Mouse (Mus musculus) forebrain, embryonic 13.5 days (tissue): ENCODE measurements around the gene Kctd2. TPM values are rescaled to one million over a fixed set of nuclear protein-coding genes. Genes with fewer than 3 reads are reported as not detected.
A peak's percentile ranks its signal among the peaks of the same experiment; 100 is the strongest.
"Not testable (repeated sequence)": the region's sequence is repeated elsewhere in the genome, so short reads cannot be mapped to it uniquely, and the experiment has no call there.

Source experiments
- ATAC-seq: fragments of 200-750 bp; cut with Nextera tagmentation; 2 replicates; pipeline ENCODE4 v1.8.0; 2017
- H3K27ac ChIP-seq: fragments of 300-500 bp; sonication (generic); 2 replicates; pipeline ENCODE4 v1.5.1; 2015; ENCODE audit warnings: inconsistent platforms, mild to moderate bottlenecking, moderate library complexity
- H3K27me3 ChIP-seq: fragments of 300-500 bp; sonication (generic); 2 replicates; pipeline ENCODE4 v1.6.1; 2015; ENCODE audit warnings: mild to moderate bottlenecking, inconsistent platforms
- H3K36me3 ChIP-seq: fragments of 300-500 bp; sonication (generic); 2 replicates; pipeline ENCODE4 v1.6.1; 2015; ENCODE audit warnings: mild to moderate bottlenecking, inconsistent platforms; ENCODE audit not compliant: poor library complexity, severe bottlenecking
- H3K4me1 ChIP-seq: fragments of 300-500 bp; sonication (generic); 2 replicates; pipeline ENCODE4 v1.6.1; 2015; ENCODE audit warnings: inconsistent platforms
- H3K4me2 ChIP-seq: fragments of 300-500 bp; sonication (generic); 2 replicates; pipeline ENCODE4 v1.6.1; 2015; ENCODE audit warnings: inconsistent platforms, mild to moderate bottlenecking, moderate library complexity
- H3K4me3 ChIP-seq: fragments of 300-500 bp; sonication (generic); 2 replicates; pipeline ENCODE4 v1.5.1; 2015; ENCODE audit warnings: mild to moderate bottlenecking, inconsistent platforms
- H3K9ac ChIP-seq: fragments of 300-500 bp; sonication (generic); 2 replicates; pipeline ENCODE4 v1.6.1; 2015; ENCODE audit warnings: mild to moderate bottlenecking, inconsistent platforms
- H3K9me3 ChIP-seq: fragments of 300-500 bp; sonication (generic); replicated peaks from 2 replicates; pipeline ENCODE4 v1.6.1; 2016; ENCODE audit warnings: inconsistent platforms
- WGBS: fragments of 180-500 bp; shearing (Covaris S2); methylation state at CpG from one replicate; pipeline ENCODE4 v1.1.7; 2015; 5-methylcytosine and 5-hydroxymethylcytosine counted together
- polyA plus RNA-seq: library from polyadenylated mRNA; unstranded; fragments of >200 nt; fragmentation: Nextera tagmentation; extraction: Ambion mirVana; gene quantifications from 2 replicates; pipeline ENCODE4 v1.2.1, GENCODE M21; 2015

The Kctd2 gene
- polyA plus RNA-seq, 1 experiment from 2014 or later, result 9.9 TPM

DNA sequence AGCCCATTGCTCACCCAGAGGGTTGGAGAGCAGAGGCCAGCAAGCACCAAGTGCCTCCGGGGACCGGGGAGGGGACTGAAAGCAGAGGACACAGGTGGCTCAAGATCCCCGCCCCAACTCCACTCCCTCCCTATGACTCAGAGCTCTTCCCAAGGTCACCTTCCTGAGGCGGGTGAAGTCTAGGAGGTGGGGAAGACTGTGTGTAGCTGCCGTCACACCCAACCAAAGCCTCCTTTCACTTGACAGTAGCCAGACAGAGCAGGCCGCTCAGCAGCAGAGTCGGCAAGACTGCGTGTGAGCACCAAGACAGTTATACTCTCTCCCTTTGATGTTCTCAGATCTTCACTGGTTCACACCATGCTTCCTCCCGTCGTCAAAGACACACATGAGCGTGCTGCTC is 43.5 kb downstream of the Kctd2 start:
- no peak for ATAC-seq
- Histone ChIP-seq H3K27ac (no peak overlapping the region), H3K27me3 (0 out of 2 replicates have a peak, but pooled peaks cover 3% of the 10 kb centered on the region), H3K4me2 (no peak overlapping the region), H3K4me1 (peaks cover 6% of the 10 kb centered on the region), H3K36me3 (no peaks in the 10 kb centered on the region), H3K9me3 (no peaks in the 10 kb centered on the region), H3K9ac (no peak overlapping the region), H3K4me3 (no peak overlapping the region)
- WGBS, result 83% methylated on average over 11 of the region's 11 CpGs

DNA sequence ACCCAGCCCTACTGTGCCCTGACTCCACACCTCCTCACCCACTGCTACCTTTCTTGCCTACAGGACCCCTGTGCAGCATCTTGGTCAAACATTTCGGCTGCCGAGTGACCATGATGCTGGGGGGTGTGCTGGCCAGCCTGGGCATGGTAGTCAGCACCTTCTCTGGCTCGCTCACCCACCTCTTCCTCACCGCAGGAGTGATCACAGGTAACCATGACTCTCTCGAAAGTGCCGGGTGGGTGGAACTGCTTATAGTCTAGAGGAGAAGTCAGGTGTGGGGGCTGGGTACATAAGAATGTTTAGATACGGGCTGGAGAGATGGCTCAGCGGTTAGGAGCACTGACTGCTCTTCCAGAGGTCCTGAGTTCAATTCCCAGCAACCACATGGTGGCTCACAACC is 44.9 kb downstream of the Kctd2 start:
- ATAC-seq, result no peak
- Histone ChIP-seq H3K9ac (no peak overlapping the region), H3K4me1 (peaks cover 6% of the 10 kb centered on the region), H3K27me3 (0 out of 2 replicates have a peak, but pooled peaks cover 3% of the 10 kb centered on the region), H3K27ac (no peak overlapping the region), H3K4me3 (no peak overlapping the region), H3K36me3 (no peaks in the 10 kb centered on the region), H3K4me2 (no peak overlapping the region), H3K9me3 (no peaks in the 10 kb centered on the region)
- WGBS, result 87% methylated on average over 8 of the region's 8 CpGs

DNA sequence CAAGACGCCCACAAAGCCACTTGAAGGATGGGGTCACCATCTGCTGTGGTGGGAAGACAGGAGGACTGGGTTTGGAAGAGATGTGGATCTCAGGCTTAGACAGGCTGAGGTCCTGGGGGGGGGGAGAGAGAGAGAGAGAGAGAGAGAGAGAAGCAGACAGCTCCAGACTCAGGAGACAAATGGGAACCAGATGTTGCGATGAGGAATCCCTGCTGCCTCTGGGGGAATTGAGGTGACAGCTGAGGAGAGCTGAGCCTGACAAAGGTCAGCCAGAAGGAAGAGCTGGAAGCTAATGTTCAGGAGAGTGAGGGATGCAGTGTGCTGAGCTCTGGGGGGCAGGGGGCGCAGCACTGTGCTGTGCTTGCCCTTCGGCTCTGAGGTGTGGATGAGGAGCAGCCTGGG is 47.3 kb downstream of the Kctd2 start:
- Histone ChIP-seq H3K36me3 (no peaks in the 10 kb centered on the region), H3K9ac (no peak overlapping the region), H3K4me1 (peaks cover 5% of the 10 kb centered on the region), H3K4me2 (no peak overlapping the region), H3K27ac (no peak overlapping the region), H3K27me3 (0 out of 2 replicates have a peak, but pooled peaks cover 3% of the 10 kb centered on the region), H3K9me3 (no peaks in the 10 kb centered on the region), H3K4me3 (no peak overlapping the region)
- ATAC-seq, result no peak
- 70% methylated on average over 4 of the region's 4 CpGs for whole genome bisulfite sequencing

DNA sequence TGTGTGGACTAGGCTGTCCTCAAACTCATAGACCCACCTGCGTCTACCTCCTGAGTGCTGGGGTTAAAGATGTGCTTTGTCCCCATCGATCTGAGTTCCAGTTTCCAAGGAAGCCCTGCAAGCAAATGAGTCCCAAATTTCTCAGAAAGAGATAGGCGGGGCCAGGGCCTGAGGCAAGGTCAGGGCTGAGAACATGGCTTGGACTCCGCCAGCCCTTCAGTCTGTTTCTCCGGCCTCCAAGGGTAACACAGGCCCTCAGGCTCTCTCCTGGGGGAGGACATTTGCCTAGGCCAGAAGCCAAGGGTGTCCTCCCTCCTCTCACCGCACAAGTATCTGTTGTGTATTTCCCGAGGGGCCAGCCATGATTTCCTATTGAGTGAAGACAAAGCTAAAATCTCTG is 52.3 kb downstream of the Kctd2 start:
- Histone ChIP-seq H3K36me3 (no peaks in the 10 kb centered on the region), H3K4me1 (peaks cover 30% of the 10 kb centered on the region)

DNA sequence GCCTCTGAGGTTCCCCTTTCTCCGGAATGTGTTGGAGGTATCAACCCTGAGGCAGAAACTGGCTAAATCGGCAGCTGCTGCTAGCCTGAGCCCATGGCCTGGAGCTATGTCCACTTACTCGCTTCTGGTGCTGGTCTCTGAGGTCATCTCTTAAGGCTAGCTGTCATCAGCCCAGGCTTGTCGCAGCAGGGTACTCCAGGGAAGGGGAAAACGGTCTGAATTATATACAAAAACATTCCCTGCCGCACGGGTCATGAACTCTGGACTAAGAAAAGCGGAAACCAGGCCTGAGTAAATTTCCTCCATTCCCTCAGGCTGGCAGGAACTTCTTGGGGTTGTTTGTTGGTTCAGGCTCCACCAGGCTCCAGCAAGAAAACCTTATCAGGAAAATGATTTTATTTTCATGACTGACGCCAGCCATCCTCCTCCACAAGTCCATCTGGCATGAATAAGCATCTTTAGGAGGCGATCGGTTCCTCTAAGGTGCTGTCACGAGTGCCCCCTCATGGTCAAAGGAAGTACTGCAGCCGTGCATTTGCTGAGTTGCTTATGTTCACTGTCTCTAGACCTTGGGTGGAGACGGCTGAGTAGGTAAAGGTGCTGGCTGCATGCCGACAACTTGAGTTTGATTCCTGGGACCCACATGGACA is 53.8 kb downstream of the Kctd2 start:
- Histone ChIP-seq H3K4me3 (no peak overlapping the region), H3K4me2 (peak overlapping the region; percentile 32), H3K4me1 (peaks cover 33% of the 10 kb centered on the region), H3K9me3 (no peaks in the 10 kb centered on the region), H3K36me3 (no peaks in the 10 kb centered on the region; the same call in 1 of the 2 replicates), H3K9ac (no peak overlapping the region), H3K27me3 (no peaks in the 10 kb centered on the region), H3K27ac (peak overlapping the region; percentile 54; the same call in 1 of the 2 replicates)
- WGBS, result 26% methylated on average over 15 of the region's 15 CpGs
- ATAC-seq, result 0 out of 2 replicates have a peak, but pooled peaks have one; percentile 9

More for the DNA sequence above, 52.3 kb downstream of the Kctd2 start:
- ATAC-seq, result no peak
- H3K4me3 ChIP-seq, result no peak overlapping the region
- H3K9ac ChIP-seq, result no peak overlapping the region; the same call in 1 of the 2 replicates
- H3K27ac ChIP-seq, result no peak overlapping the region
- no peaks in the 10 kb centered on the region for H3K27me3 ChIP-seq
- H3K4me2 ChIP-seq, result no peak overlapping the region
- WGBS, result 88% methylated on average over 7 of the region's 7 CpGs
- H3K9me3 ChIP-seq, result no peaks in the 10 kb centered on the region

DNA sequence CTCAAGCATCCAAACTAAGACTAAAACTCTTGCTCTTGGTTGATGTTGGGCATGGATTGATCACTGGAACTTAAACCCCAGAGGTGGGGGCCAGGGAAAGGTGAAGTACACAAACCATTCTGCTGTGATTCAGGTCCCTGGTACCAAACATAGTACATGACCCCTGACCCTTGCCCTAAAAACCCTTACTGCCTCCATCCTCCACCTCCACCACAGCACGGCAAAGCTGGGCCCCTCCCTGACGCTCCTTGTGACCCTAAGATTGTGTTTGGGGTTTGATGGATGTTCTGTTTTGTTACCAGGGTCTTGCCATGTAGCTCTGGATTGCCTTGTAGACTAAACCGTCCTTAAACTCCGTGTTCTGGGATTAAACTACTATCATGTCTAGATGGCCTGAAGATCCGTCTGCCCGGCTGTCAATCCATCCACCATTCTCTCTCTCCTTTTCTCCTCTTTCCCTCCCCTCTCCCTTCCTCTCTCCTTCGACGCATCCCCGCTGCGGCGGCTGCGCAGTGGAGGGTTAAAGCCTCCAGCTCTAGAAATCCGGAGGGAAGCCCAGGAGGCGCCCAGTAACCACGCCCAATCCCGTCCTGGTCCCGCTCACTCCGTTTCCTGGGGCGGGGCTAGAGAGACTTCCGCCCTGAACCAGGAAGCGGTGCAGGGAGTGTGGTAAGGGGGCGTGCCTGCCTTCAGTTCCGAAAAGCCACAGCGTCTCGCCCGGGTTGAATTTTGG is 55.3 kb downstream of the Kctd2 start, which contains the start of gene Armc7:
Gene Armc7 (plus strand): TSS at position 643 of the 733 bp plus-strand sequence.
- under 1% methylated on average over 26 of the region's 26 CpGs for WGBS
- Histone ChIP-seq H3K9ac (peak within 1 kb of the TSS; percentile 82), H3K4me3 (peak within 1 kb of the TSS; percentile 83), H3K36me3 (no peaks in the 10 kb centered on the region; the same call in 1 of the 2 replicates), H3K4me2 (peak within 1 kb of the TSS; percentile 95), H3K27me3 (no peaks in the 10 kb centered on the region), H3K4me1 (peaks cover 33% of the 10 kb centered on the region), H3K9me3 (no peaks in the 10 kb centered on the region), H3K27ac (peak within 1 kb of the TSS; percentile 79)
- peak; percentile 98 for ATAC-seq

DNA sequence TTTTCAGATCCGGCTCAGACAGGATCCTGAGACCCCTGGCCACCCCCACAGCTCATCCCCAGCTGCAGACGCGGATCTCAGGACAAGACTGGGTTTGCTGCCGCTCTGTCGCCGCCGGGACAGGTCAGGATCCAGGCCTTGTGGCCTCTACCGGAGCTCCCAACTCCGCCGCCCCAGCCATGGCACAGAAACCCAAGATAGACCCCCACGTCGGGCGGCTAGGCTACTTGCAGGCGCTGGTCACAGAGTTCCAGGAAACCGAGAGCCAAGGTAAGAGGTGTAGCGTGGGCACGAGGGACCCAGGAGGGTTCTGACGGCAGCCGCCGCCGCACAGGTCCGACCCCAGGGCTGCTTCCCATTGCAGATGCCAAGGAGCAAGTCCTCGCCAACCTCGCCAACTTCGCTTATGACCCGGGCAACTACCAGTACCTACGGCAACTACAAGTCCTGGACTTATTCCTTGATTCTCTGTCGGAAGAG is 55.9 kb downstream of the Kctd2 start:
- Histone ChIP-seq H3K4me2 (peak overlapping the region; percentile 95), H3K4me1 (peaks cover 33% of the 10 kb centered on the region), H3K27ac (no peak overlapping the region), H3K27me3 (no peaks in the 10 kb centered on the region), H3K9ac (peak overlapping the region; percentile 82), H3K9me3 (no peaks in the 10 kb centered on the region), H3K4me3 (peak overlapping the region; percentile 83), H3K36me3 (no peaks in the 10 kb centered on the region; the same call in 1 of the 2 replicates)
- 4% methylated on average over 28 of the region's 28 CpGs for WGBS
- ATAC-seq, result peak; percentile 34; the same call in 1 of the 2 replicates

DNA sequence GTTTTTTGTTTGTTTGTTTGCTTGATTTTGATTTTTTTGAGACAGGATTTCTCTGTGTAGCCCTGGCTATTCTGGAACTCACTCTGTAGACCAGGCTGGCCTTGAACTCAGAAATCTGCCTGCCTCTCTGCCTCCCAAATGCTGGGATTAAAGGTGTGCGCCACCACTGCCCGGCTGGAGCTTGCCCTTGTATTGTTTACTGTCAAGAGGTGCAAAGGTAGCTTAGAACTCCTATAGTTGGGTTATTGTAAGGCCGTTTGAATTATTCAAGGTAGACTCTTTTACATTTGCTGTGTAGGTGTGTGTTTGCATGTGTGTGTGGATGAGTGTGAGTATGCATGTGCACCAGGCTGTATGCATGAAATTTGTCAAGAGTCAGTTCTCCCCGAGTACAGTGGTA is 56.7 kb downstream of the Kctd2 start:
- 0 out of 2 replicates have a peak overlapping the region, but pooled peaks have one; percentile 82 for H3K9ac ChIP-seq

DNA sequence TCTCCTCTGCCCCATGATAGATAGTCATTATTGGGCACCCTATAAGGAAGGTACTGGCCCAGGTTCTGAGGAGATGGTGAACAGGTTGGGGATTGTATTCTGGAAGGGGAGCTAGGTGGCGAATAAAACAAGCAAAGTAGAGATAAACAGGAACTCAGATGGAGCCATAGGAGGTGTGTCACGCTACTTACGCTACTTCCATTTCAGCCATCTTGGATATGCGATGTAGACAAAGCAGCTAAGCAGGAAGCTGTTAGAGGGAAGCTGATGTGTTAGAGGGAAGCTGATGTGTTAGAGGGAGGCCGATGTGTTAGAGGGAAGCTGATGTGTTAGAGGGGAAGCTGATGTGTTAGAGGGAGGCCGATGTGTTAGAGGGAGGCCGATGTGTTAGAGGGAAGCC is 57.5 kb downstream of the Kctd2 start:
- H3K4me2 ChIP-seq, result peak overlapping the region; percentile 95; the same call in 1 of the 2 replicates
- 0 out of 2 replicates have a peak overlapping the region, but pooled peaks have one; percentile 48 for H3K9ac ChIP-seq
- not testable (repeated sequence) for H3K27ac ChIP-seq, H3K27me3 ChIP-seq, H3K36me3 ChIP-seq, H3K9me3 ChIP-seq, ATAC-seq
- H3K4me1 ChIP-seq, result peaks cover 33% of the 10 kb centered on the region
- peak overlapping the region; percentile 83; the same call in 1 of the 2 replicates for H3K4me3 ChIP-seq
- 92% methylated on average over 7 of the region's 7 CpGs for WGBS

More for the DNA sequence above, 56.7 kb downstream of the Kctd2 start:
- H3K9me3 ChIP-seq, H3K27ac ChIP-seq, H3K36me3 ChIP-seq, ATAC-seq, H3K27me3 ChIP-seq: not testable (repeated sequence)
- Histone ChIP-seq H3K4me3 (peak overlapping the region; percentile 83; the same call in 1 of the 2 replicates), H3K4me2 (peak overlapping the region; percentile 95), H3K4me1 (peaks cover 33% of the 10 kb centered on the region)
- 83% methylated on average over 4 of the region's 4 CpGs for WGBS

DNA sequence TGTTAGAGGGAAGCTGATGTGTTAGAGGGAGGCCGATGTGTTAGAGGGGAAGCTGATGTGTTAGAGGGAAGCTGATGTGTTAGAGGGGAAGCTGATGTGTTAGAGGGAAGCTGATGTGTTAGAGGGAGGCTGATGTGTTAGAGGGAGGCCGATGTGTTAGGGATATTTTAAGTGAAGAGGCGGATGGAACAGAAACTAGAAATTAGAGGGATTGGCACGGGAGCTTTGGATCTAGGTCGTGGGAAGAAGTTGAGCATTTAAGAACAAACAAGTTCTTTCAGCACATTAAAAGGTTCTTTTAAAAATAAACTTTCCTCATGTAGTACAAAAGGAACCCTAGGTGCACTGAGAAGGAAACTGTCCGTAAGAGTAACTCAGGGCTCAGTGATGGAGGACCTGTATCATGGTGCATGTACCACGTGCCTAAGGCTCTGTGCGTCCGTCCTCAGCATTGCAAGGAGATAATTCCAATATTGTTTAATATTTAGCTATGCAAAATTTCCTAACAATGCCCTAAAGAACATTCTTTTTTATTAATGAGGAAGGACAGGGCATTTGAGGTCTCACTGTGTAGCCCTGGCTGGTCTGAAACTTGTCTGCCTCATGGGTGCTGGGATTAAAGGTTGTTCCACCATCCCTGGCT is 58.5 kb downstream of the Kctd2 start:
- H3K4me2 ChIP-seq, result no peak overlapping the region
- no peak for ATAC-seq
- no peaks in the 10 kb centered on the region for H3K9me3 ChIP-seq
- H3K27me3 ChIP-seq, result no peaks in the 10 kb centered on the region
- no peak overlapping the region for H3K9ac ChIP-seq
- no peaks in the 10 kb centered on the region; the same call in 1 of the 2 replicates for H3K36me3 ChIP-seq
- 91% methylated on average over 9 of the region's 9 CpGs for WGBS
- no peak overlapping the region for H3K4me3 ChIP-seq
- peaks cover 29% of the 10 kb centered on the region for H3K4me1 ChIP-seq
- no peak overlapping the region for H3K27ac ChIP-seq
